Mouse (Mus musculus) liver, embryonic 15.5 days (tissue): ENCODE data around the gene Gpr107. TPM values are rescaled to one million over a fixed set of nuclear protein-coding genes. Genes with fewer than 3 reads are reported as not detected.

Source experiments
- ATAC-seq: fragments of 200-750 bp; cut with Nextera tagmentation; 2 replicates; pipeline ENCODE4 v1.8.0; 2017; ENCODE audit warnings: moderate number of reproducible peaks, mild to moderate bottlenecking, moderate library complexity; ENCODE audit not compliant: insufficient read depth
- H3K27ac ChIP-seq: fragments of 300-500 bp; sonication (generic); replicated peaks from 2 replicates; pipeline ENCODE4 v1.5.1; 2015; ENCODE audit warnings: mild to moderate bottlenecking, inconsistent platforms
- H3K27me3 ChIP-seq: fragments of 300-500 bp; sonication (generic); 2 replicates; pipeline ENCODE4 v1.6.1; 2015; ENCODE audit warnings: mild to moderate bottlenecking, inconsistent platforms
- H3K36me3 ChIP-seq: fragments of 300-500 bp; sonication (generic); replicated peaks from 2 replicates; pipeline ENCODE4 v1.6.1; 2015; ENCODE audit warnings: moderate library complexity, mild to moderate bottlenecking, inconsistent platforms
- H3K4me1 ChIP-seq: fragments of 300-500 bp; sonication (generic); replicated peaks from 2 replicates; pipeline ENCODE4 v1.6.1; 2015; ENCODE audit warnings: inconsistent platforms
- H3K4me2 ChIP-seq: fragments of 300-500 bp; sonication (generic); 2 replicates; pipeline ENCODE4 v1.6.1; 2015; ENCODE audit warnings: moderate library complexity, mild to moderate bottlenecking, inconsistent platforms
- H3K4me3 ChIP-seq: fragments of 300-500 bp; sonication (generic); replicated peaks from 2 replicates; pipeline ENCODE4 v1.5.1; 2015; ENCODE audit warnings: mild to moderate bottlenecking, inconsistent platforms
- H3K9ac ChIP-seq: fragments of 300-500 bp; sonication (generic); 2 replicates; pipeline ENCODE4 v1.6.1; 2015; ENCODE audit warnings: moderate library complexity, mild to moderate bottlenecking, inconsistent platforms
- H3K9me3 ChIP-seq: fragments of 300-500 bp; sonication (generic); replicated peaks from 2 replicates; pipeline ENCODE4 v1.6.1; 2016; ENCODE audit warnings: inconsistent platforms
- WGBS: fragments of 180-500 bp; shearing (Covaris S2); methylation state at CpG from one replicate; pipeline ENCODE4 v1.1.7; 2015; ENCODE audit warnings: mixed read lengths; ENCODE audit not compliant: insufficient replicate concordance; 5-methylcytosine and 5-hydroxymethylcytosine counted together
- polyA plus RNA-seq: library from polyadenylated mRNA; unstranded; fragments of >200 nt; fragmentation: Nextera tagmentation; extraction: Ambion mirVana; gene quantifications from 2 replicates; pipeline ENCODE4 v1.2.1, GENCODE M21; 2015

Gene Gpr107
- polyA plus RNA-seq, 1 experiment from 2014 or later: 10.4 TPM

- Histone ChIP-seq H3K9ac (no peak overlapping the region), H3K4me1 (peaks cover 39% of the 10 kb centered on the region), H3K36me3 (no peaks in the 10 kb centered on the region), H3K4me3 (no peak overlapping the region), H3K9me3 (no peaks in the 10 kb centered on the region), H3K27ac (no peak overlapping the region), H3K4me2 (no peak overlapping the region), H3K27me3 (no peaks in the 10 kb centered on the region)
- 26% methylated on average over 10 of the region's 10 CpGs for WGBS
- ATAC-seq: no peak
These were observed 36.0 kb upstream of the Gpr107 start for GRCm38 (mm10) chr2:31115943-31116731.

GRCm38 (mm10) chr2:31118211-31118610 lies 33.9 kb upstream of the Gpr107 start:
- H3K4me1 ChIP-seq: peaks cover 39% of the 10 kb centered on the region
- H3K4me3 ChIP-seq: no peak overlapping the region
- WGBS: 61% methylated on average over 3 of the region's 3 CpGs
- no peak for ATAC-seq
- no peaks in the 10 kb centered on the region for H3K9me3 ChIP-seq
- H3K9ac ChIP-seq: no peak overlapping the region
- H3K27me3 ChIP-seq: no peaks in the 10 kb centered on the region
- H3K36me3 ChIP-seq: no peaks in the 10 kb centered on the region
- no peak overlapping the region for H3K4me2 ChIP-seq
- H3K27ac ChIP-seq: no peak overlapping the region

DNA sequence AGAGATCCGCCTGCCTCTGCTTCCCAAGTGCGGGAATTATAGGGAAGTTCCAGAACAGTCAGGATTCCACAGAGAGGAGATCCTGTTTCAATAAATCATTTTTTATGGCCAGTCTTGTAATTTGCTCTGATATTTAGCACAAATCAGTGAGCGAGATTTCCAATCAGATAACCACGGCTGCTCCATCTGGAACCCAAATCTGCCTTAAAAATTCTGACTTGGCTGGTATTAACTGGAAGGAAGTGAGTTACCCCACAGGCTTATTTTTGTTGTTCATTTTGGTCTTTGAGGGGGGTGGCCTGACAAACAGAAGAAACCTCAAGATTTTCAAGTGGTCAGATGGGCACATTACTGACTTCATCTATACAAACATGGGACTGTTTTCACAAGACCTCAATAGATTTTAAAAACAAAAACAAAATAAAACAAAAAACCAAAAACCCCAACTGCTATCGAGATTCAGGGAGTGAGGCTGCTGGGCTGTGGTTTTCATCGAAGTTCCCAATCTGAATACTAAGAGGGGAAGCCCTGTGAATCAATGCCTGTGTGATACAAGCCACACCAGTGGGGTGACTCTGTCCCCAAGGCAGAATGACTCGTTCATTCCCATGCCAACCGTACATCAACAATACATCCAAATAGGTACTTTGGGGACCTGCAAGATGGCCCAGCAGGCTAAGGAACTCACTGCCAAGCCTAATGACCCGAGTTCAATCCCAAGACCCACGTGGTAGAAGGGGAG lies 33.3 kb upstream of the Gpr107 start:
- Histone ChIP-seq H3K27ac (no peak overlapping the region), H3K4me1 (peaks cover 39% of the 10 kb centered on the region), H3K4me3 (no peak overlapping the region), H3K9me3 (no peaks in the 10 kb centered on the region), H3K4me2 (no peak overlapping the region), H3K27me3 (no peaks in the 10 kb centered on the region), H3K9ac (no peak overlapping the region), H3K36me3 (no peaks in the 10 kb centered on the region)
- no peak for ATAC-seq
- 53% methylated on average over 10 of the region's 10 CpGs for WGBS

DNA sequence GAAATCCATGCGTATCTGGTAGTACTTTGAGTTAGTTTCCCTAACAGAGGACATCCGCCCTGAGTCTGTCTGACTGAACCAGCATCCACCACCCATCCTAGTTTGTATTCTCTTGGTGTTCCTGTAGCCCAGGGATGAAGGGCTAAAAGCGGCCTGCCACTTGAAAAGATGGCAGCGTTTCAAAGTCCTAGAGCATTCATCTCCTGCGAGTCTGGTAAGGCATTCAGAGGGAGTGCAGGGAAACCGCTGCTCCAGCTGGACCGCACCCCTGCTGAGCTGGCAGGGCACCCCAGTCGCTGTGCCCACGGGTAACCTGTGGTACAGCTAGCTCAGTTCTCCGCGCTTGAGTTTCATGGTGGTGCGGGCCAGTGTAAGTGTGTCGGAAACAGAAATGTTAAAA lies 32.3 kb upstream of the Gpr107 start:
- peaks cover 36% of the 10 kb centered on the region for H3K4me1 ChIP-seq
- H3K36me3 ChIP-seq: no peaks in the 10 kb centered on the region

GRCm38 (mm10) chr2:31121131-31121693 lies 30.9 kb upstream of the Gpr107 start:
- no peak for ATAC-seq
- Histone ChIP-seq H3K4me3 (no peak overlapping the region), H3K9me3 (no peaks in the 10 kb centered on the region), H3K27ac (no peak overlapping the region), H3K4me2 (no peak overlapping the region), H3K27me3 (no peaks in the 10 kb centered on the region), H3K9ac (no peak overlapping the region), H3K4me1 (peaks cover 30% of the 10 kb centered on the region), H3K36me3 (no peaks in the 10 kb centered on the region)
- WGBS: 71% methylated on average over 7 of the region's 7 CpGs

More for the DNA sequence above, 32.3 kb upstream of the Gpr107 start:
- no peaks in the 10 kb centered on the region for H3K27me3 ChIP-seq
- H3K4me2 ChIP-seq: no peak overlapping the region
- no peaks in the 10 kb centered on the region for H3K9me3 ChIP-seq
- 74% methylated on average over 13 of the region's 13 CpGs for WGBS
- H3K27ac ChIP-seq: no peak overlapping the region
- ATAC-seq: no peak
- H3K9ac ChIP-seq: no peak overlapping the region
- no peak overlapping the region for H3K4me3 ChIP-seq

GRCm38 (mm10) chr2:31122806-31123205 lies 29.3 kb upstream of the Gpr107 start:
- WGBS: 85% methylated on average over 5 of the region's 5 CpGs
- Histone ChIP-seq H3K27ac (no peak overlapping the region), H3K27me3 (no peaks in the 10 kb centered on the region), H3K4me2 (no peak overlapping the region), H3K4me1 (peaks cover 23% of the 10 kb centered on the region), H3K9me3 (no peaks in the 10 kb centered on the region), H3K4me3 (no peak overlapping the region), H3K9ac (no peak overlapping the region), H3K36me3 (no peaks in the 10 kb centered on the region)
- no peak for ATAC-seq

GRCm38 (mm10) chr2:31123493-31123892 lies 28.6 kb upstream of the Gpr107 start:
- Histone ChIP-seq H3K4me1 (peaks cover 29% of the 10 kb centered on the region), H3K9me3 (no peaks in the 10 kb centered on the region), H3K9ac (no peak overlapping the region), H3K4me3 (no peak overlapping the region), H3K4me2 (no peak overlapping the region), H3K27ac (no peak overlapping the region), H3K27me3 (no peaks in the 10 kb centered on the region), H3K36me3 (no peaks in the 10 kb centered on the region)
- 63% methylated on average over 5 of the region's 5 CpGs for WGBS
- ATAC-seq: no peak

DNA sequence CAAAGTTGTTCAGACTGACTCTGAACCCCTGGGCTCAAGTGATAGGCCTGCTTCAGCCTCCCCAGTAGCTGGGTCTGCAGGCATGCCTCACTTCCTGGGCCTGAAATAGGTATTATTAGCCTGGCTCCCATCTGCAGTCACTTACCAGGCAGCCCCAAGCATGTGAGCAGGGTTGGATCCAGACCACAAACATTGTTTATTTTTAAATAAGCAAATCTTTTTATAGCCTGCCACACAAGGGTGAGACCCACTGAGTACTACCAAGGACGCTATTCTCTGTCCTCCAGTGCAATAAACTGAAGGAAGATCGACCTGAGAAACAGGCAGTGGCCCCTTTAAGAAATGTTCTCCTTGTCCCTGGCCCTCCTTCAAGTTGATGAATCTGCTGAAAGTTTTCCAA lies 27.4 kb upstream of the Gpr107 start:
- no peaks in the 10 kb centered on the region for H3K36me3 ChIP-seq
- H3K27me3 ChIP-seq: no peaks in the 10 kb centered on the region
- ATAC-seq: no peak
- no peak overlapping the region for H3K4me2 ChIP-seq
- peaks cover 29% of the 10 kb centered on the region for H3K4me1 ChIP-seq
- peak overlapping the region; percentile 24; the same call in 1 of the 2 replicates for H3K27ac ChIP-seq
- H3K4me3 ChIP-seq: no peak overlapping the region
- H3K9me3 ChIP-seq: no peaks in the 10 kb centered on the region
- H3K9ac ChIP-seq: no peak overlapping the region
- 26% methylated on average over 2 of the region's 2 CpGs for WGBS

DNA sequence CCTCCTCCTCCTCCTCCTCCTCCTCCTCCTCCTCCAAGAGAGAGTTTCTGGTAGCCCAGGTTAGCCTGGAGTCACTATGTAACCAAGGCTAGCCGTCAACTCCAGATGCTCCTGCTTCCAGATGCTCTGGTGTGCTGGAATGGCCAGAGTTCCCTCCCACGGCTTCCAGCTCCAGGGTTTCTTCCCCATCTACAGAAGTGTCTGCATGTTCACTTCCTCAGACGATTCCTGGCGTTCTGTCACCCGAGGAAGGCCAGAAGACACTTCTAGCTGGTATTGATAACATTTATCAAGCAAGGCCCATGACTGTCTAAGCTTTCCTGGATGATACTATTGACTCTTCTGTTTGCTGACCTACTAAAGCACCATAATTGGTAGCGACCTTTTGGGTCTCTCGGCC lies 27.0 kb upstream of the Gpr107 start:
- no peak overlapping the region for H3K4me3 ChIP-seq
- peaks cover 34% of the 10 kb centered on the region for H3K4me1 ChIP-seq
- H3K9ac ChIP-seq: no peak overlapping the region
- H3K9me3 ChIP-seq: no peaks in the 10 kb centered on the region
- WGBS: 31% methylated on average over 7 of the region's 7 CpGs
- H3K27me3 ChIP-seq: no peaks in the 10 kb centered on the region
- no peaks in the 10 kb centered on the region for H3K36me3 ChIP-seq
- ATAC-seq: no peak
- H3K27ac ChIP-seq: peak overlapping the region; percentile 24; the same call in 1 of the 2 replicates
- H3K4me2 ChIP-seq: no peak overlapping the region

- WGBS: 74% methylated on average over 9 of the region's 9 CpGs
- no peak for ATAC-seq
- H3K27ac ChIP-seq: no peak overlapping the region
These were observed 26.1 kb upstream of the Gpr107 start for GRCm38 (mm10) chr2:31126048-31126447.

DNA sequence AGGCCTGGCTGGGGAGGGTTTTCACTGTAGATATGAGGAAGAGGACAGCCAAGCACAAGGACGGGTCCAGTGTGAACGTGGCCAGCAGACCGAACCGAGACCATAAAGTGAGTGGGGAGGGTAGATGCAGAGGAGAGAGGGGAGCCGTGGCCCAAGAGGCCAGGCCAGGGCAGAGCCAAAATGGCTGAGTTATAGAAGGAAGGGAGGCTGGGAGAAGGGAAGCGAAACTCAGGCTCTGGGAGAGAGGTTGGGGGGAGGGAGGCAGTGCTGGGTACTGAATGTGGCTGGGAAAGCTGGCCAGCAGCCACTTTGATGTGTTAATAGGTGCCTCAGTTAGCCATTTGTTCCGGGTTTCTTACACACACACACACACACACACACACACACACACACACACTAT lies 24.9 kb upstream of the Gpr107 start:
- Histone ChIP-seq H3K36me3 (no peaks in the 10 kb centered on the region), H3K4me1 (peaks cover 50% of the 10 kb centered on the region), H3K9me3 (no peaks in the 10 kb centered on the region), H3K4me2 (no peak overlapping the region), H3K27ac (no peak overlapping the region), H3K27me3 (no peaks in the 10 kb centered on the region), H3K4me3 (no peak overlapping the region), H3K9ac (no peak overlapping the region)
- 67% methylated on average over 7 of the region's 7 CpGs for WGBS
- no peak for ATAC-seq

More at GRCm38 (mm10) chr2:31126048-31126447, 26.1 kb upstream of the Gpr107 start:
- H3K27me3 ChIP-seq: no peaks in the 10 kb centered on the region
- no peak overlapping the region for H3K4me2 ChIP-seq
- no peak overlapping the region for H3K4me3 ChIP-seq
- H3K4me1 ChIP-seq: peaks cover 42% of the 10 kb centered on the region
- no peak overlapping the region for H3K9ac ChIP-seq
- H3K9me3 ChIP-seq: no peaks in the 10 kb centered on the region
- no peaks in the 10 kb centered on the region for H3K36me3 ChIP-seq
